Mouse (Mus musculus): ENCODE measurements at regions not wholly inside any gene's neighbourhood (a gene's known extent, or its start where the extent isn't known, plus 50 kb on each side); places are given as distances from the start of the nearest gene placed in this dataset.

DNA sequence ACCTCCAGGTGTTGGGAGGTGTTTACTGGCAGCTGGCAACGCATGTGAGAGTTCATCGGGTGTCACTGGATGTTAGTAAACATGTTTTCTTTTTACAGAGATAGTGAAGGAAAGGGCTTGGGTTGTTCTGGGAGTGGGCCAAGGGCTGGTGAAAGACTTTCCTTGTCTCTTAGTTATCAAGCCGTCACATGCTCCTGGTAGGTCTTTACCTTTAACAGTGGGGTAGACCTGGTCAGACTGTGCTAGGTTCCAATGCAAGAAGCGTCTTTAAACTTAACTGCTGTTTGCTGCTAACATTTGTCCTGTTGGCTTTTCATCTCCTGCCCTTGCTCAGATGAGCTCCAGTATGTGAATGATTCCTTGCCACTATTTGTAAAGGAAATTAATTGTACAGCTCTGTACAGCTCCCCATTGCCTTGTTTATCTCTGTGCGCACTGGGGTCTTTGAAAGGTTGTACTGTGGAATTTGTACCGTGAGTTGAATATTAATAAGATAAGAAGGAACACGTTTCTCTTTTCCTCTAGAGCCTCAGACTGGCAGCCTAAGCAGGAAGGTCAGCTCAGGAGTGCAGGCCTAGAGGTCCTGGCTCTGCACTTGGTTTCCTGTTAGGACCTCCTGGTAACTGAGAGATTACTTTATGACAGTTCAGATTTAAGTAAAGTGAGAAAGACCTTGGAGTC lies 318.3 kb downstream of the Klf5 start:
- TF ChIP-seq CTCF (IDR thresholded peaks at IDR 0.05; ENCODE audit: extremely low read depth, insufficient read depth, low read length) (no peak), POLR2A (IDR thresholded peaks at IDR 0.05; ENCODE audit: extremely low read depth, insufficient read depth, low read length) (no peak)
